Mouse (Mus musculus): Measurements from ENCODE around the gene Nav2. TPM values are rescaled to one million over a fixed set of nuclear protein-coding genes. Genes with fewer than 3 reads are reported as not detected.

Gene Nav2
- polyA plus RNA-seq, 1 experiment from 2014 or later, result 22.4 TPM

- no peak for DNase-seq (ENCODE audit: low spot score)
- Histone ChIP-seq H3K9me3 (ENCODE audit: low read length) (no peaks in the 10 kb centered on the region), H3K9ac (replicated peaks; ENCODE audit: low read depth) (no peak overlapping the region), H3K27me3 (replicated peaks; ENCODE audit: insufficient read depth, low read length) (no peaks in the 10 kb centered on the region), H3K36me3 (ENCODE audit: insufficient read depth, low read length) (peaks cover 7% of the 10 kb centered on the region; the same call in 1 of the 2 replicates), H3K27ac (ENCODE audit: low read length) (no peak overlapping the region), H3K4me1 (ENCODE audit: insufficient read depth, low read depth, low read length) (no peaks in the 10 kb centered on the region), H3K4me3 (ENCODE audit: low read depth, low read length) (no peak overlapping the region), H3K4me2 (replicated peaks; ENCODE audit: low read depth, low read length) (no peak overlapping the region)
- ATAC-seq, result no peak
- no peak for TF ChIP-seq EP300 (IDR thresholded peaks at IDR 0.05)
- WGBS, result 83% methylated on average over 11 of the region's 11 CpGs
Measured at GRCm38 (mm10) chr7:49565798-49566197, 657.3 kb downstream of the Nav2 start.

DNA sequence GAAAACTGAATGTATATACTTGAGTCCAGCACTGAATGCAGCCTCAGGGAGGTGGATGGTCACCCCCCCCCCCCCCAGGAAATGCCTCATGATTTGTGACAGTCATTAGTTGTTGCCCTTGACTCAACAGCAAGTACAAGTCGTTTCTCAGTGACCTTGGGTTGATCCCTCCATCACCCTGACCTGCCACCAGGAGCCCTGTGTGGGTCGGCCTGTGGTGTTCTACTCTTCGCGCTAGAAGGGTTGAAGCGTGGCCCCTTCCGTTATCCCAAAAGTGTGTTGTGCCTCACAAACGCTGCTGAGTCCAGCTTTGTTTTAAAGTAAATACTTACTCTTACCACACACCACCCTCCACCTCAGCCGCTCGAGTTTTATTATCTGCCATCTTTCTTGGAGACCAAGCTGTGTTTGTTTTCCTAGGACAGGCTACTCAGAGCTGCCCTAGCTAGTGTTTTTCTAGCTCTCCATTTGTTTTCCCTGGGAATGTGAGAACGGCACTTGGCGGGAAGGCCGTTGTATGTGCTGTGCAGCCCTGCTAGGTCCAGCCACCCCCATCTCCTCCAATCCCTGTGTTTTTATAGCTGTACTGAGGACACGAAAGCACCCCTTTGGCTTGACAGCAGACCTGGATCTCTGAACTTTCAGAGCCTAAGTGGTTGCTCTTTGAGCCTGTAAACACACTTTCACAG, 659.0 kb downstream of the Nav2 start:
- H3K9ac ChIP-seq (replicated peaks; ENCODE audit: low read depth), result no peak overlapping the region
- no peaks in the 10 kb centered on the region for H3K27me3 ChIP-seq (replicated peaks; ENCODE audit: insufficient read depth, low read length)
- 27% methylated on average over 13 of the region's 13 CpGs for WGBS
- TF ChIP-seq EP300 (IDR thresholded peaks at IDR 0.05) (no peak), CTCF (IDR thresholded peaks at IDR 0.05) (no peak)
- ATAC-seq (peak; percentile 44), DNase-seq (ENCODE audit: low spot score) (no peak)
- peaks cover 12% of the 10 kb centered on the region for H3K36me3 ChIP-seq (ENCODE audit: insufficient read depth, low read length)
- H3K4me1 ChIP-seq (ENCODE audit: insufficient read depth, low read depth, low read length), result no peaks in the 10 kb centered on the region
- no peak overlapping the region for H3K4me2 ChIP-seq (replicated peaks; ENCODE audit: low read depth, low read length)
- no peaks in the 10 kb centered on the region for H3K9me3 ChIP-seq (ENCODE audit: low read length)
- H3K27ac ChIP-seq (ENCODE audit: low read length), result no peak overlapping the region
- H3K4me3 ChIP-seq (ENCODE audit: low read depth, low read length), result no peak overlapping the region

- TF ChIP-seq EP300 (IDR thresholded peaks at IDR 0.05), result no peak
Measured at GRCm38 (mm10) chr7:49569646-49570045, 661.1 kb downstream of the Nav2 start.

GRCm38 (mm10) chr7:49571606-49572005, 663.1 kb downstream of the Nav2 start:
- H3K9ac ChIP-seq (replicated peaks; ENCODE audit: low read depth), result no peak overlapping the region
- no peak for TF ChIP-seq EP300 (IDR thresholded peaks at IDR 0.05)
- no peak for TF ChIP-seq CTCF (IDR thresholded peaks at IDR 0.05)
- H3K27me3 ChIP-seq (replicated peaks; ENCODE audit: insufficient read depth, low read length), result no peaks in the 10 kb centered on the region
- 96% methylated on average over 2 of the region's 2 CpGs for WGBS
- H3K4me2 ChIP-seq (replicated peaks; ENCODE audit: low read depth, low read length), result no peak overlapping the region
- H3K4me3 ChIP-seq (ENCODE audit: low read depth, low read length), result no peak overlapping the region
- DNase-seq (ENCODE audit: low spot score), result no peak
- ATAC-seq, result no peak
- H3K4me1 ChIP-seq (ENCODE audit: insufficient read depth, low read depth, low read length), result no peaks in the 10 kb centered on the region
- H3K9me3 ChIP-seq (ENCODE audit: low read length), result no peaks in the 10 kb centered on the region
- no peak overlapping the region for H3K27ac ChIP-seq (ENCODE audit: low read length)
- peaks cover 18% of the 10 kb centered on the region for H3K36me3 ChIP-seq (ENCODE audit: insufficient read depth, low read length)

More at GRCm38 (mm10) chr7:49569646-49570045, 661.1 kb downstream of the Nav2 start:
- Histone ChIP-seq H3K27ac (ENCODE audit: low read length) (no peak overlapping the region), H3K4me2 (replicated peaks; ENCODE audit: low read depth, low read length) (no peak overlapping the region), H3K4me3 (ENCODE audit: low read depth, low read length) (no peak overlapping the region), H3K4me1 (ENCODE audit: insufficient read depth, low read depth, low read length) (no peaks in the 10 kb centered on the region), H3K9me3 (ENCODE audit: low read length) (no peaks in the 10 kb centered on the region), H3K9ac (replicated peaks; ENCODE audit: low read depth) (no peak overlapping the region), H3K36me3 (ENCODE audit: insufficient read depth, low read length) (peaks cover 10% of the 10 kb centered on the region), H3K27me3 (replicated peaks; ENCODE audit: insufficient read depth, low read length) (no peaks in the 10 kb centered on the region)
- DNase-seq (ENCODE audit: low spot score) (peak; percentile 57), ATAC-seq (peak; percentile 30; the same call in 1 of the 2 replicates)
- WGBS, result 84% methylated on average over 7 of the region's 7 CpGs

- peaks cover 18% of the 10 kb centered on the region for H3K36me3 ChIP-seq (ENCODE audit: insufficient read depth, low read length)
Measured at GRCm38 (mm10) chr7:49575226-49575625, 666.7 kb downstream of the Nav2 start.

DNA sequence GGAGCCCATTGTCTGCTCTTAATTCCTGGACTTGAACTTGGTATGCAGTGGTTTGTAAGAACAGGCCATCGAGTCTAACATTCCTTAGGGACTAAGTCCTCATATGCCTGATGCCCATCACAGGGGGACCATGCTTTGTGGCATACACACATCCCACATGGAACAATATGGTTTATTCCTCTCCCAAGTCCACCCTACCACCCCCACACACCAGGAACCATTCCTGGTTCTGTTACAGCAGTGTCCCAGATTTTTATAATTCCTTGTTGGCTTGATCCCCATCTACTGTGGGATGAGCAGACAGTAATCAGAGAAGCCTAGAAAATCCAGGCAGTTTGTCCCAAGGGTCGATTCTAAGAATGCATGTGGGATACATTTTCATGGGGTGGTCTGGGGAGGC, 668.6 kb downstream of the Nav2 start:
- 83% methylated on average over 2 of the region's 2 CpGs for WGBS
- ATAC-seq (no peak), DNase-seq (ENCODE audit: low spot score) (no peak)
- TF ChIP-seq EP300 (IDR thresholded peaks at IDR 0.05) (no peak), CTCF (IDR thresholded peaks at IDR 0.05) (no peak)
- no peak overlapping the region for H3K9ac ChIP-seq (replicated peaks; ENCODE audit: low read depth)
- no peaks in the 10 kb centered on the region for H3K27me3 ChIP-seq (replicated peaks; ENCODE audit: insufficient read depth, low read length)
- no peak overlapping the region for H3K4me3 ChIP-seq (ENCODE audit: low read depth, low read length)
- H3K36me3 ChIP-seq (ENCODE audit: insufficient read depth, low read length), result peaks cover 8% of the 10 kb centered on the region; the same call in 1 of the 2 replicates
- no peaks in the 10 kb centered on the region for H3K9me3 ChIP-seq (ENCODE audit: low read length)
- H3K27ac ChIP-seq (ENCODE audit: low read length), result no peak overlapping the region
- no peak overlapping the region for H3K4me2 ChIP-seq (replicated peaks; ENCODE audit: low read depth, low read length)
- no peaks in the 10 kb centered on the region for H3K4me1 ChIP-seq (ENCODE audit: insufficient read depth, low read depth, low read length)

More at GRCm38 (mm10) chr7:49575226-49575625, 666.7 kb downstream of the Nav2 start:
- DNase-seq (ENCODE audit: low spot score) (no peak), ATAC-seq (no peak)
- no peak overlapping the region for H3K9ac ChIP-seq (replicated peaks; ENCODE audit: low read depth)
- 95% methylated on average over 9 of the region's 9 CpGs for WGBS
- TF ChIP-seq EP300 (IDR thresholded peaks at IDR 0.05), result no peak
- no peak for TF ChIP-seq CTCF (IDR thresholded peaks at IDR 0.05)
- no peaks in the 10 kb centered on the region for H3K9me3 ChIP-seq (ENCODE audit: low read length)
- H3K4me3 ChIP-seq (ENCODE audit: low read depth, low read length), result no peak overlapping the region
- no peak overlapping the region for H3K27ac ChIP-seq (ENCODE audit: low read length)
- no peak overlapping the region for H3K4me2 ChIP-seq (replicated peaks; ENCODE audit: low read depth, low read length)
- H3K4me1 ChIP-seq (ENCODE audit: insufficient read depth, low read depth, low read length), result no peaks in the 10 kb centered on the region
- no peaks in the 10 kb centered on the region for H3K27me3 ChIP-seq (replicated peaks; ENCODE audit: insufficient read depth, low read length)

Measured in lung, postnatal 0 days (tissue).